ENCODE assay signal across 16 mouse cellular contexts in the genomic region with DNA sequence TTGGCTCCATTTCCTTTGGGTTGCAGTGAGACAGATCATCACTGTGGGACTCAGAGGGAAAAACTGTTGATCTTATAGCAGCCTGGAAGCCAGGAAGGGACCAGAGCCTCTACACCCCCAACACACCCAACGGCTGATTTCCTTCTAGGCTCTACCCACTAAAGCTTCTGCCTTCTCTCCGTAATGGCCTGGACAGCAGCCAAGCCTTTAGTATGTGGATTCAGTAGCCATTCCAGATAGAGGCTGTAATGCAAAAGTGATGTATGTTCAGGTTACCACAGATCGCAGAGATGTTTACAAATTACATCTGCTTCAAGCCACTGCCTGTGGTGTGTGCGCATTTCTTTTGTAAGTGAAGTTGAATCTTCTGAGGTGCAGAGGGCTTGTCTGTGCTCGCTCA. TPM values are rescaled to one million over a fixed set of nuclear protein-coding genes. Genes with fewer than 3 reads are reported as not detected.
"Had no signal": no experiment of that assay in that cellular context is flagged by ENCODE, and none has a peak within 500 bp of the region (broad histone marks: within the 10 kb centered on the region; RNA-seq: fewer than 3 reads in every experiment).

No protein-coding gene starts in this region.

- H3K4me3 ChIP-seq: kidney, embryonic 15.5 days; layer of hippocampus, adult 2 months; limb, embryonic 13.5 days; liver, embryonic 15.5 days; megakaryocyte, embryonic 14.5 days; midbrain, embryonic 15.5 days; neural tube, embryonic 12.5 days had no signal

- H3K9ac ChIP-seq: kidney, embryonic 15.5 days; limb, embryonic 13.5 days; liver, embryonic 15.5 days; midbrain, embryonic 15.5 days; neural tube, embryonic 12.5 days had no signal

- H3K27ac ChIP-seq: kidney, embryonic 15.5 days; layer of hippocampus, adult 2 months; limb, embryonic 13.5 days; liver, embryonic 15.5 days; macrophage; midbrain, embryonic 15.5 days; neural tube, embryonic 12.5 days had no signal

- H3K9me3 ChIP-seq: kidney, embryonic 15.5 days; limb, embryonic 13.5 days; liver, embryonic 15.5 days; midbrain, embryonic 15.5 days; neural tube, embryonic 12.5 days had no signal

- H3K36me3 ChIP-seq: kidney, embryonic 15.5 days; limb, embryonic 13.5 days; liver, embryonic 15.5 days; midbrain, embryonic 15.5 days; neural tube, embryonic 12.5 days had no signal

- H3K4me2 ChIP-seq: kidney, embryonic 15.5 days; limb, embryonic 13.5 days; liver, embryonic 11.5 days; liver, embryonic 15.5 days; midbrain, embryonic 11.5 days; midbrain, embryonic 15.5 days; neural tube, embryonic 12.5 days had no signal

- DNase-seq: kidney, adult 2 months; lung, adult 2 months; lung, postnatal 10 days; right cerebral cortex, postnatal 14 days; thymus, postnatal 36 days had no signal

RNA-seq across cellular contexts. Expression of gene H2-Ob, which starts 21.8 kb away (rescaled TPM):
- total RNA-seq: left cerebral cortex, postnatal 36 days had no signal
- polyA plus RNA-seq: limb, embryonic 13.5 days; liver, embryonic 11.5 days; midbrain, embryonic 11.5 days; neural tube, embryonic 12.5 days had no signal

RNA-seq across cellular contexts. Expression of gene H2-Aa, which starts 27.1 kb away (rescaled TPM):
- polyA plus RNA-seq: liver, embryonic 11.5 days; midbrain, embryonic 11.5 days had no signal
